Mouse (Mus musculus): Measurements from ENCODE around the gene Hspb7. TPM values are rescaled to one million over a fixed set of nuclear protein-coding genes. Genes with fewer than 3 reads are reported as not detected.
A peak's percentile ranks its signal among the peaks of the same experiment; 100 is the strongest.

Hspb7 gene
- polyA plus RNA-seq, 1 experiment from 2014 or later: 0.41 TPM

GRCm38 (mm10) chr4:141446211-141446610 lies 25.6 kb downstream of the Hspb7 start:
- Histone ChIP-seq H3K4me1 (replicated peaks; ENCODE audit: insufficient read depth, low read length) (peaks cover 8% of the 10 kb centered on the region), H3K4me2 (ENCODE audit: low read length) (no peak overlapping the region), H3K27me3 (ENCODE audit: insufficient read depth, low read length) (no peaks in the 10 kb centered on the region), H3K9ac (ENCODE audit: low read depth, low read length) (no peak overlapping the region), H3K4me3 (replicated peaks; ENCODE audit: low read depth, low read length) (no peak overlapping the region), H3K36me3 (ENCODE audit: insufficient read depth, low read length) (peaks cover 21% of the 10 kb centered on the region; the same call in 1 of the 2 replicates), H3K9me3 (replicated peaks; ENCODE audit: low read length) (no peaks in the 10 kb centered on the region), H3K27ac (no peak overlapping the region)
- 65% methylated on average over 7 of the region's 7 CpGs for WGBS
- DNase-seq (ENCODE audit: low spot score) (no peak), ATAC-seq (replicated peaks; ENCODE audit: low FRiP score, low read depth) (no peak)
- TF ChIP-seq CTCF (IDR thresholded peaks at IDR 0.05; ENCODE audit: low read depth): no peak

DNA sequence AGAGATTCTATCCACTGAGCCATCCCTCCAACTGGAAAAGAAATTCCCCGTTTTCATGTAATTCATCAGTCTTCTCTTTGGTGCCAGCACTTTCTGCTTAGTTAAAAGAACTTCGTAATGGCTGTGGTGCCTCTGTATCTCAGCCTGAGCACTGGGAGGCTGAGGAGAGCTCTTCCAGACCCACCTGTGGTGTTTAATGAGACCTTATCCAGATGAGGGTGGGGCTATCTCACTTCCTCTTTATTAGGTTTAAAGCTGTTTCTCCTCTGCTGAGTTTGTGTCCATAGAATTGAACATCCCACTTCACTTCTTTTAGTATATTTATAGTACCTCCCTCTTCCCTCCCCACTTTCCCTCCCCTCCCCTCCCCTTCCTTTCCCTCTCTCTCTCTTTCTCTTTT lies 30.7 kb downstream of the Hspb7 start:
- peaks cover 30% of the 10 kb centered on the region; the same call in 1 of the 2 replicates for H3K36me3 ChIP-seq (ENCODE audit: insufficient read depth, low read length)

DNA sequence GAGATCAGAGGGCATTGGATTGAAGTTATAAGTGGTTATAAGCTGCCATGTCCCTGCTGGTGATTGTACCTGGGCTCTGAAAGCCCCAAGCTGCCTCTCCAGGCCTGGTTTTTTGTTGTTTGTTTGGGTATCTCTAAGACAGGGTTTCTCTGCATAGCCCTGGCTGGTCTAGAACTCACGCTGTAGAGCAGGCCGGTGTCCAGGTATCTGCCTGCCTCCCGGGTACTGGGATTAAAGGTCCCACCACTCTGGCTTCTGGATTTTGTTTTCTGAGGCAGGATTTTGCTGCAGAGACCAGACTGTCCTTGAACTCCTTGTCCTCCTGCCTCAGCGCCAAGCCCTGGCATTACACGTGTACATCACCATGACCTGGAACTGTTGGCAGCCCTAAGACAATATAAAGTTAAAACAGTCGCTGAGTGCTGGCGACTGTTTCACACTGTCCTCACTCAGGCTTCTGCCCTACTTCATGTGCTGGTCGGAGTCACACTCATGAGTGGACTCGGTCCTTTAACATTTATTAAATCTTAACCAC lies 31.4 kb downstream of the Hspb7 start:
- H3K4me2 ChIP-seq (ENCODE audit: low read length): no peak overlapping the region
- H3K4me3 ChIP-seq (replicated peaks; ENCODE audit: low read depth, low read length): no peak overlapping the region
- H3K4me1 ChIP-seq (replicated peaks; ENCODE audit: insufficient read depth, low read length): no peaks in the 10 kb centered on the region; the same call in 1 of the 2 replicates
- no peak for DNase-seq (ENCODE audit: low spot score)
- WGBS: 91% methylated on average over 9 of the region's 9 CpGs
- no peak overlapping the region for H3K27ac ChIP-seq
- H3K27me3 ChIP-seq (ENCODE audit: insufficient read depth, low read length): no peaks in the 10 kb centered on the region
- H3K9ac ChIP-seq (ENCODE audit: low read depth, low read length): no peak overlapping the region
- no peak for ATAC-seq (replicated peaks; ENCODE audit: low FRiP score, low read depth)
- peaks cover 30% of the 10 kb centered on the region; the same call in 1 of the 2 replicates for H3K36me3 ChIP-seq (ENCODE audit: insufficient read depth, low read length)
- H3K9me3 ChIP-seq (replicated peaks; ENCODE audit: low read length): no peaks in the 10 kb centered on the region
- no peak for TF ChIP-seq CTCF (IDR thresholded peaks at IDR 0.05; ENCODE audit: low read depth)

More for the DNA sequence above, 30.7 kb downstream of the Hspb7 start:
- H3K9me3 ChIP-seq (replicated peaks; ENCODE audit: low read length): no peaks in the 10 kb centered on the region
- TF ChIP-seq CTCF (IDR thresholded peaks at IDR 0.05; ENCODE audit: low read depth): no peak
- no peak overlapping the region for H3K27ac ChIP-seq
- no peak overlapping the region for H3K9ac ChIP-seq (ENCODE audit: low read depth, low read length)
- 87% methylated on average over 2 of the region's 2 CpGs for WGBS
- H3K4me3 ChIP-seq (replicated peaks; ENCODE audit: low read depth, low read length): no peak overlapping the region
- no peak overlapping the region for H3K4me2 ChIP-seq (ENCODE audit: low read length)
- H3K27me3 ChIP-seq (ENCODE audit: insufficient read depth, low read length): no peaks in the 10 kb centered on the region
- DNase-seq (ENCODE audit: low spot score): no peak
- ATAC-seq (replicated peaks; ENCODE audit: low FRiP score, low read depth): no peak
- H3K4me1 ChIP-seq (replicated peaks; ENCODE audit: insufficient read depth, low read length): no peaks in the 10 kb centered on the region; the same call in 1 of the 2 replicates

DNA sequence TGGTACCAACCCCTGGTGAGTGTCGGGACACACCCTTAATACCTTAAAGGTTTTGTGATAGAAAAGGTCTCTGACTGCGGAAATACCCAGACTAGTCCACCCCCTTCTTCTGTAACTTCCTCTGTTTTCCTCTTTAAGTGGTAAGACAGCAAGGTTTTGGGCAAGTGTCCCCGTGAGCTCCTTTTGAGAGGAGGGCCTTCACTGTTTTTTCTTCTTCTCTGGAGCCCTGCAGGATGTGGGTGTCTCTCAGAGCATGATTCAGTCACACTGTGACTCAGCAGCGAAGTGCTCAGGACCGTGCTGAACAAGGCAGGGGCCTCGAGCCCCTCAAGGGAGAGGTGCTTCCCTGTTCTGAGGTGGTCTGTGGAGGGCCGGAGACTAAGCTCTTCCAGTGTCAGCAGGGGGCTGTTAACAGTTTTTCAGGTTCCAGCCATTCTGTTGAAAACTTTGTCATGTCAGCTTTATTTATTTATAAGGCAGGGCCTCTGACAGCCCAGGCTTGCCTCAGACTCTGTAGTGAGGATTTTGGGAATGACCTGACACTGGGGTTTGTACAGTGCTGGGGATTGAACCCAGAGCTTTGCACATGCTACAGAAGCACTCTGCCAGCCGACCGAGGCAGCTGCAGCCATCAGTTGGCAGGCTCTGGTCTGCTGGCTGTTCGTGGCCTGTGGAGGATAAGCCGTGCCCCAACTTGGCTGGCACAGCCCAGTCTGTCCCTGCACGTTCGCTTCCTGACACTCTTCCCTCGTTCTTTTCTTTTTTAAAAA lies 34.2 kb downstream of the Hspb7 start:
- Histone ChIP-seq H3K36me3 (ENCODE audit: insufficient read depth, low read length) (peaks cover 9% of the 10 kb centered on the region; the same call in 1 of the 2 replicates), H3K4me3 (replicated peaks; ENCODE audit: low read depth, low read length) (no peak overlapping the region), H3K4me2 (ENCODE audit: low read length) (no peak overlapping the region), H3K9ac (ENCODE audit: low read depth, low read length) (no peak overlapping the region), H3K27me3 (ENCODE audit: insufficient read depth, low read length) (no peaks in the 10 kb centered on the region), H3K4me1 (replicated peaks; ENCODE audit: insufficient read depth, low read length) (peaks cover 8% of the 10 kb centered on the region; the same call in 1 of the 2 replicates), H3K9me3 (replicated peaks; ENCODE audit: low read length) (no peaks in the 10 kb centered on the region), H3K27ac (no peak overlapping the region)
- no peak for TF ChIP-seq CTCF (IDR thresholded peaks at IDR 0.05; ENCODE audit: low read depth)
- ATAC-seq (replicated peaks; ENCODE audit: low FRiP score, low read depth): no peak
- WGBS: 75% methylated on average over 14 of the region's 14 CpGs
- DNase-seq (ENCODE audit: low spot score): no peak

DNA sequence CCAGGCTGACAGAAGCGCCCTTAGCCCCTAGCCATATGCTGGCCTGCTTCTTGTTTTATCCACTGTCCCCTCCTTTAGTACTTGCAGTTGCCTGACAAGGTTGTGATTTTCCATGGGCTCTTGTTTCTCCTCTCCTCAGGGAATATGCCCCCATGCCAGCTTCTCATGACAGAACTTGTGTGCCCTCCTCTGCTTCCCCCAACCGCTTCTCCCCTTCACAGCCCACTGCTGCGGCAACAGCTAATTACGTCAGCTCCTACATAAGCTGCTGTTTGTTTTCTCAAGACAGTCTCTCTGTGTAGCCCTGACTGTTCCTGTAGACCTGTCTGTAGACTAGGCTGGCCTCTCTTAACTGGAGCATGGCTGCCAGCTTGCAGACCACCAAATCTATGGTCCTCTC lies 34.9 kb downstream of the Hspb7 start:
- H3K27me3 ChIP-seq (ENCODE audit: insufficient read depth, low read length): no peaks in the 10 kb centered on the region
- WGBS: 62% methylated on average over 4 of the region's 4 CpGs
- ATAC-seq (replicated peaks; ENCODE audit: low FRiP score, low read depth): no peak
- H3K9me3 ChIP-seq (replicated peaks; ENCODE audit: low read length): no peaks in the 10 kb centered on the region
- DNase-seq (ENCODE audit: low spot score): peak; percentile 31
- peaks cover 9% of the 10 kb centered on the region; the same call in 1 of the 2 replicates for H3K36me3 ChIP-seq (ENCODE audit: insufficient read depth, low read length)
- H3K4me1 ChIP-seq (replicated peaks; ENCODE audit: insufficient read depth, low read length): peaks cover 8% of the 10 kb centered on the region; the same call in 1 of the 2 replicates
- no peak overlapping the region for H3K4me3 ChIP-seq (replicated peaks; ENCODE audit: low read depth, low read length)
- no peak overlapping the region for H3K4me2 ChIP-seq (ENCODE audit: low read length)
- no peak overlapping the region for H3K9ac ChIP-seq (ENCODE audit: low read depth, low read length)
- no peak for TF ChIP-seq CTCF (IDR thresholded peaks at IDR 0.05; ENCODE audit: low read depth)
- H3K27ac ChIP-seq: no peak overlapping the region

GRCm38 (mm10) chr4:141456193-141456938 lies 35.8 kb downstream of the Hspb7 start:
- Histone ChIP-seq H3K27me3 (ENCODE audit: insufficient read depth, low read length) (no peaks in the 10 kb centered on the region), H3K36me3 (ENCODE audit: insufficient read depth, low read length) (peaks cover 9% of the 10 kb centered on the region; the same call in 1 of the 2 replicates), H3K4me3 (replicated peaks; ENCODE audit: low read depth, low read length) (no peak overlapping the region), H3K4me2 (ENCODE audit: low read length) (no peak overlapping the region), H3K9ac (ENCODE audit: low read depth, low read length) (no peak overlapping the region), H3K4me1 (replicated peaks; ENCODE audit: insufficient read depth, low read length) (peaks cover 8% of the 10 kb centered on the region; the same call in 1 of the 2 replicates), H3K27ac (no peak overlapping the region), H3K9me3 (replicated peaks; ENCODE audit: low read length) (no peaks in the 10 kb centered on the region)
- WGBS: 88% methylated on average over 14 of the region's 14 CpGs
- TF ChIP-seq CTCF (IDR thresholded peaks at IDR 0.05; ENCODE audit: low read depth): no peak
- ATAC-seq (replicated peaks; ENCODE audit: low FRiP score, low read depth) (no peak), DNase-seq (ENCODE audit: low spot score) (no peak)
